Mouse (Mus musculus): Measurements from ENCODE around the gene Ano1. TPM values are rescaled to one million over a fixed set of nuclear protein-coding genes. Genes with fewer than 3 reads are reported as not detected.

Ano1 gene
- polyA plus RNA-seq, 2 experiments = 8.9 to 11.5 TPM

GRCm38 (mm10) chr7:144775804-144776447 lies 24.2 kb upstream of the Ano1 start:
- Histone ChIP-seq H3K27ac (replicated peaks; ENCODE audit: low read depth, low read length) (no peak overlapping the region), H3K4me1 (ENCODE audit: control insufficient read depth, insufficient read depth, low read length) (no peaks in the 10 kb centered on the region), H3K27me3 (ENCODE audit: control insufficient read depth, insufficient read depth, low read length) (no peaks in the 10 kb centered on the region), H3K9ac (ENCODE audit: low read depth, low read length, severe bottlenecking) (peak overlapping the region; percentile 16; the same call in 1 of the 2 replicates), H3K9me3 (ENCODE audit: control insufficient read depth, low read length) (no peaks in the 10 kb centered on the region), H3K36me3 (ENCODE audit: control insufficient read depth, insufficient read depth, low read length) (no peaks in the 10 kb centered on the region), H3K4me2 (replicated peaks; ENCODE audit: low read depth, low read length, severe bottlenecking) (no peak overlapping the region), H3K4me3 (replicated peaks; ENCODE audit: low read length) (no peak overlapping the region)
- 33% methylated on average over 6 of the region's 6 CpGs for WGBS
- ATAC-seq (ENCODE audit: low FRiP score, low read depth) (peak; percentile 42; the same call in 1 of the 2 replicates), DNase-seq (ENCODE audit: low spot score) (peak; percentile 74)
- no peak for TF ChIP-seq POLR2A (IDR thresholded peaks at IDR 0.05; ENCODE audit: borderline replicate concordance, extremely low read depth, insufficient read depth, insufficient read length)

GRCm38 (mm10) chr7:144775214-144775613 lies 23.4 kb upstream of the Ano1 start:
- Histone ChIP-seq H3K4me1 (ENCODE audit: control insufficient read depth, insufficient read depth, low read length) (peaks cover 2% of the 10 kb centered on the region; the same call in 1 of the 2 replicates), H3K9ac (ENCODE audit: low read depth, low read length, severe bottlenecking) (no peak overlapping the region), H3K4me2 (replicated peaks; ENCODE audit: low read depth, low read length, severe bottlenecking) (no peak overlapping the region), H3K27me3 (ENCODE audit: control insufficient read depth, insufficient read depth, low read length) (no peaks in the 10 kb centered on the region), H3K27ac (replicated peaks; ENCODE audit: low read depth, low read length) (no peak overlapping the region), H3K36me3 (ENCODE audit: control insufficient read depth, insufficient read depth, low read length) (no peaks in the 10 kb centered on the region), H3K9me3 (ENCODE audit: control insufficient read depth, low read length) (no peaks in the 10 kb centered on the region), H3K4me3 (replicated peaks; ENCODE audit: low read length) (no peak overlapping the region)
- DNase-seq (ENCODE audit: low spot score) = no peak
- WGBS = 69% methylated on average over 3 of the region's 3 CpGs
- TF ChIP-seq POLR2A (IDR thresholded peaks at IDR 0.05; ENCODE audit: borderline replicate concordance, extremely low read depth, insufficient read depth, insufficient read length) = no peak
- ATAC-seq (ENCODE audit: low FRiP score, low read depth) = no peak

DNA sequence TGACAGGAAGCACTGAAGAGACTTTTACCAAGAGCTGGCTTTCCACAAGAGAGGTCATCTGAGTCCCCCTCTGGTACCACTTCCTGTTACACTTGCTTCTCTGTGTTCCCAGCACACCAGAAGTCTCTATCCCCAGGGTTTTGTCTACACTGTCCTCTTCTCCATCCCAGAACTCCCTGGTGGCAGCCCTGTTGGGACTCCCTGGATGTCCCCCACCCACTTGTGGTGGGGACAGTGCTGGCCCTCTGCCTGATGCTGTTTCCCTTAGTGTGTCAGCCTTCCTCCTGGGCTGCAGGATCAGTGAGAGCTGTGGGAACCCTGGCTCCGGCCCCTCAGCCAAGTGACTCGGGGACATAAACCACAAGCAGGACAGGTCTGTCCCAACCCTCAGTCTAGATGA lies 22.5 kb upstream of the Ano1 start:
- ATAC-seq (ENCODE audit: low FRiP score, low read depth) (no peak), DNase-seq (ENCODE audit: low spot score) (no peak)
- WGBS = 73% methylated on average over 2 of the region's 2 CpGs
- no peak overlapping the region for H3K4me2 ChIP-seq (replicated peaks; ENCODE audit: low read depth, low read length, severe bottlenecking)
- no peaks in the 10 kb centered on the region for H3K27me3 ChIP-seq (ENCODE audit: control insufficient read depth, insufficient read depth, low read length)
- H3K27ac ChIP-seq (replicated peaks; ENCODE audit: low read depth, low read length) = no peak overlapping the region
- H3K9ac ChIP-seq (ENCODE audit: low read depth, low read length, severe bottlenecking) = no peak overlapping the region
- TF ChIP-seq POLR2A (IDR thresholded peaks at IDR 0.05; ENCODE audit: borderline replicate concordance, extremely low read depth, insufficient read depth, insufficient read length) = no peak
- H3K36me3 ChIP-seq (ENCODE audit: control insufficient read depth, insufficient read depth, low read length) = no peaks in the 10 kb centered on the region
- no peak overlapping the region for H3K4me3 ChIP-seq (replicated peaks; ENCODE audit: low read length)
- H3K4me1 ChIP-seq (ENCODE audit: control insufficient read depth, insufficient read depth, low read length) = peaks cover 7% of the 10 kb centered on the region; the same call in 1 of the 2 replicates
- H3K9me3 ChIP-seq (ENCODE audit: control insufficient read depth, low read length) = no peaks in the 10 kb centered on the region

DNA sequence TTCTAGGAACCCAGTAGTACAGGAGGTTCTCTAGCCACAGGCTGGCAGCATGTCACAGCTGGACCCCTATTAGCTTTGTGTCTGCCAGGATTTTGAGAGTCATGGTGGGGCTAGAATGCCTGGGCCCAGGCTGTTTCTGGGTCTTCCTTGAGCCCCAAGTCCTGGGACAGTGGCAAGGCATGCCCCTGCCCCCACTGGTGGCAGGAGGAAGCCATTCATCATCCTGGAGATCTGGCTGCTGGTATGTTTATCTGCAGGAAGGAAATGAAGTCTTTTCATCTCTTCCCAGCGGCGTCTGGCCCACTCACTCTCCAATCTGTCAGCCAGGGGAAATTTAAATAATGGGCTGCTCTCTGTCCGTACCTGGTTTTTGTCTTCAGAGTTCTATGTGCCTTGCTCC lies 18.3 kb upstream of the Ano1 start:
- WGBS = 9% methylated on average over 3 of the region's 3 CpGs
- H3K4me1 ChIP-seq (ENCODE audit: control insufficient read depth, insufficient read depth, low read length) = peaks cover 7% of the 10 kb centered on the region; the same call in 1 of the 2 replicates
- ATAC-seq (ENCODE audit: low FRiP score, low read depth) (no peak), DNase-seq (ENCODE audit: low spot score) (no peak)
- no peak for TF ChIP-seq POLR2A (IDR thresholded peaks at IDR 0.05; ENCODE audit: borderline replicate concordance, extremely low read depth, insufficient read depth, insufficient read length)
- no peak overlapping the region for H3K4me2 ChIP-seq (replicated peaks; ENCODE audit: low read depth, low read length, severe bottlenecking)
- no peaks in the 10 kb centered on the region for H3K9me3 ChIP-seq (ENCODE audit: control insufficient read depth, low read length)
- H3K27ac ChIP-seq (replicated peaks; ENCODE audit: low read depth, low read length) = no peak overlapping the region
- H3K36me3 ChIP-seq (ENCODE audit: control insufficient read depth, insufficient read depth, low read length) = no peaks in the 10 kb centered on the region
- no peak overlapping the region for H3K4me3 ChIP-seq (replicated peaks; ENCODE audit: low read length)
- H3K27me3 ChIP-seq (ENCODE audit: control insufficient read depth, insufficient read depth, low read length) = no peaks in the 10 kb centered on the region
- H3K9ac ChIP-seq (ENCODE audit: low read depth, low read length, severe bottlenecking) = no peak overlapping the region

- WGBS = 20% methylated on average over 9 of the region's 9 CpGs
- no peak for ATAC-seq (ENCODE audit: low FRiP score, low read depth)
- Histone ChIP-seq H3K27ac (replicated peaks; ENCODE audit: low read depth, low read length) (no peak overlapping the region), H3K4me1 (ENCODE audit: control insufficient read depth, insufficient read depth, low read length) (peaks cover 7% of the 10 kb centered on the region; the same call in 1 of the 2 replicates), H3K4me2 (replicated peaks; ENCODE audit: low read depth, low read length, severe bottlenecking) (no peak overlapping the region), H3K4me3 (replicated peaks; ENCODE audit: low read length) (no peak overlapping the region), H3K9ac (ENCODE audit: low read depth, low read length, severe bottlenecking) (no peak overlapping the region), H3K36me3 (ENCODE audit: control insufficient read depth, insufficient read depth, low read length) (no peaks in the 10 kb centered on the region), H3K27me3 (ENCODE audit: control insufficient read depth, insufficient read depth, low read length) (no peaks in the 10 kb centered on the region), H3K9me3 (ENCODE audit: control insufficient read depth, low read length) (no peaks in the 10 kb centered on the region)
- no peak for TF ChIP-seq POLR2A (IDR thresholded peaks at IDR 0.05; ENCODE audit: borderline replicate concordance, extremely low read depth, insufficient read depth, insufficient read length)
- DNase-seq (ENCODE audit: low spot score) = no peak
These were observed 17.8 kb upstream of the Ano1 start for GRCm38 (mm10) chr7:144769434-144770080.
